Mouse (Mus musculus) ovary, adult 10 weeks (tissue): ENCODE data around the gene Ndufaf8. TPM values are rescaled to one million over a fixed set of nuclear protein-coding genes. Genes with fewer than 3 reads are reported as not detected.

Source experiments
- polyA plus RNA-seq: library from polyadenylated mRNA; stranded (reverse); fragments of 350-450 nt; fragmentation: Illumina TruSeq; extraction: RNeasy Lipid Tissue Mini Kit (QIAGEN cat#74804); gene quantifications from one replicate; pipeline ENCODE4 v1.2.3, GENCODE M21; 2014

Ndufaf8 gene
- 1.6 TPM for polyA plus RNA-seq

DNA sequence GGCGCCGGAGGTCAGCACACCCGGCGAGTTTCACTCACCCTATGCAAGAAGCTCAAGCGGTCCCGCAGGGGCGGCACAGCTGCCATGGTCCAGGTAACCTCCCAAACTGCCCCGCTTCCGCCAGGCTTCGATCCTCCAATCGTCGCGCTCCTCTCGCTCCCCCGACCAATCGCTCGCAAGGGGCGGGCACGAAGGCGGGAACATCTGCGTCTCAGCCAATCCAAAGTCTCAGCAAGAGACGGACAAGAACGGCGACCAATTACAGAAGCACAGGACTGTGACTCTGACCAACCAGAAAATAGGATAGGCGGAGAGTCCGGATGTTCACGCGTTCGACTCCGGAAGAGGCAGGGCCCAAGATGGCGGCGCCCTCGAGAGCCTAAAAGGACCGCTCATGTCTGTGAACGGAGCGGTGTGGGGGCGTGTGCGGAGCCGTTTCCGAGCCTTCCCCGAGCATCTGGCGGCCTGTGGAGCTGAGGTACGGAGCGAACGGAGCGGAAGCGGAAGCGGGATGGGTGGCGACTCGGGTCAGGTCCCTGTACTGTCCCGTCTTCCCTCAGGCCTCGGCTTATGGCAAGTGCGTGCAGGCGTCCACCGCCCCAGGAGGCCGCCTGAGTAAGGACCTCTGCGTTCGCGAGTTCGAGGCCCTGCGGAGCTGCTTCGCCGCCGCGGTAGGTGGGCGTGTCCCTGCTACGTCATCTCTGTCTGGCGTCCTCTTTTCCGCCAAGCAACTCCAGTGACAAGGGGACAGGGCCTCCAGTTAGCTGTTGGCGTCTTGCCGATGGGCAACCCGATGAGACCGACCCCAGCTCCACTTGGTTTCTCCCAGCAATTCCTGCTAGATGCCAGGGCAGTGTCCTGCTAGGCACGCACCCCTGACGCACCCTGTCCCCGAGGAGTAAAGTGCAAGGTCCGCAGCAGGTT, at the start of gene Ndufaf8, which contains the start of gene Tepsin:
Ndufaf8 (plus strand) TSS at position 341 of the 924 bp plus-strand sequence.
Tepsin (minus strand) TSS at position 144 of the 924 bp plus-strand sequence.

GRCm38 (mm10) chr11:120086702-120087152, 12.0 kb upstream of the Ndufaf8 start, which contains the start of gene Cep131:
Gene Cep131, minus strand, starts transcription at chr11:120086827.

Other genes starting within 250 kb of the Ndufaf8 start
- 0.60 TPM for gene Chmp6, start 185.5 kb upstream of the Ndufaf8 start, polyA plus RNA-seq
- gene Baiap2, start 156.2 kb upstream of the Ndufaf8 start, polyA plus RNA-seq: 1.1 TPM
- gene Aatk, start 51.8 kb upstream of the Ndufaf8 start, polyA plus RNA-seq: 0.11 TPM
- gene Cep131, start 12.1 kb upstream of the Ndufaf8 start, polyA plus RNA-seq: 0.74 TPM
- gene Tepsin, start 197 bp upstream of the Ndufaf8 start, polyA plus RNA-seq: 0.60 TPM
- 1.4 TPM for gene Slc38a10, start 52.4 kb downstream of the Ndufaf8 start, polyA plus RNA-seq
- 2.5 TPM for gene Bahcc1, start 134.0 kb downstream of the Ndufaf8 start, polyA plus RNA-seq
- gene Actg1, start 249.6 kb downstream of the Ndufaf8 start, polyA plus RNA-seq: 659 TPM